14 mouse cellular contexts compared by ENCODE assay signal in the genomic region with DNA sequence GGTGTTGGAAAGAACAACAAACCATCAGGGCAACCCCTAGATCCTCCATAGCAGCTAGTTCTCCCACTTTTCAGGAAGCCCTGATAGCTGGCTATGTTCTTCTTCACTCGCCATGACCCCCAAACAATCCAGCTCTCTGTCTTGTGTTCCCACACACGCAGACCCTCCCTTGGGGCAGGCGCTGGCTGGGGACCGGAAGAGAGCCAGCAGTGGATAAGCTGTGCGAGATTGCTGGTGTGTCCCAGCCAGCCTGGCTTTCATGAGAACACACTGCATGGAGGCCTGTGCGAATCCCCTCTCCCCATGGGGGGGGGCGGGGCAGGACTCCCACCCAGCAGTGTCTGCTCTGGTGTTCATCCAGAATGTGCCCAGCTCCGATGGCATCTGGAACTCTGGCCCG.
DNase-seq lines count a peak whose midpoint lies in the region; ATAC-seq and TF ChIP-seq lines count a peak whose summit lies in the region.
"Had no signal": no experiment of that assay in that cellular context is flagged by ENCODE, and none has a peak within 500 bp of the region (broad histone marks: within the 10 kb centered on the region; RNA-seq: fewer than 3 reads in every experiment).

No protein-coding gene starts in this region.

- peaks cover 7% of the 10 kb centered on the region for H3K27me3 ChIP-seq in intestine, embryonic 15.5 days (replicated peaks)
- H3K27me3 ChIP-seq in intestine, postnatal 0 days (replicated peaks; ENCODE audit: control insufficient read depth, insufficient read depth, low read length) = 0 out of 2 replicates have a peak, but pooled peaks cover 4% of the 10 kb centered on the region
- peaks cover 2% of the 10 kb centered on the region; the same call in 1 of the 2 replicates for H3K27me3 ChIP-seq in lung, embryonic 16.5 days (ENCODE audit: control insufficient read depth, insufficient read depth, low read depth, low read length)
- no peaks in the 10 kb centered on the region for H3K27me3 ChIP-seq in lung, postnatal 0 days (replicated peaks; ENCODE audit: insufficient read depth, low read length)
- H3K27me3 ChIP-seq: hindbrain, embryonic 15.5 days had no signal

- no peaks in the 10 kb centered on the region for H3K36me3 ChIP-seq in intestine, embryonic 15.5 days
- H3K36me3 ChIP-seq in intestine, postnatal 0 days (ENCODE audit: control insufficient read depth, insufficient read depth) = no peaks in the 10 kb centered on the region
- no peaks in the 10 kb centered on the region for H3K36me3 ChIP-seq in lung, embryonic 16.5 days (ENCODE audit: control insufficient read depth, insufficient read depth, low read length)
- H3K36me3 ChIP-seq in lung, postnatal 0 days (ENCODE audit: insufficient read depth, low read length) = no peaks in the 10 kb centered on the region
- H3K36me3 ChIP-seq: embryonic facial prominence, embryonic 12.5 days; hindbrain, embryonic 15.5 days; liver, embryonic 12.5 days had no signal

- no peak overlapping the region for H3K27ac ChIP-seq in intestine, embryonic 15.5 days
- no peak overlapping the region for H3K27ac ChIP-seq in intestine, postnatal 0 days (ENCODE audit: low read depth, low read length)
- peak overlapping the region; percentile 16; the same call in 1 of the 2 replicates for H3K27ac ChIP-seq in lung, embryonic 16.5 days (ENCODE audit: low read length)
- H3K27ac ChIP-seq in lung, postnatal 0 days (ENCODE audit: low read length) = no peak overlapping the region
- H3K27ac ChIP-seq: embryonic facial prominence, embryonic 12.5 days; hindbrain, embryonic 15.5 days; liver, embryonic 12.5 days had no signal

- no peak for TF ChIP-seq EP300 in lung, postnatal 0 days (IDR thresholded peaks at IDR 0.05)

- intact Hi-C loops in heart, postnatal 14 days (cut with DNase I) = no loop called here
- intact Hi-C loops in gastrocnemius, postnatal 36 days (cut with DNase I) = no loop called here

- DNase-seq in lung, postnatal 0 days (ENCODE audit: low spot score) = no peak
- peak; percentile 35 for DNase-seq in heart, adult 8-10 months (ENCODE audit: low spot score)
- DNase-seq in heart, postnatal 14 days = peak; percentile 48 to 62
- DNase-seq in cerebellum, adult 9-11 months = no peak
- no peak for DNase-seq in gastrocnemius, postnatal 36 days
- DNase-seq: adrenal gland, postnatal 36 days; cerebellum, postnatal 36 days; thymus, adult 18-20 months had no signal

- H3K9me3 ChIP-seq in intestine, embryonic 15.5 days = no peaks in the 10 kb centered on the region
- no peaks in the 10 kb centered on the region for H3K9me3 ChIP-seq in intestine, postnatal 0 days (ENCODE audit: control insufficient read depth)
- H3K9me3 ChIP-seq in lung, embryonic 16.5 days (ENCODE audit: control insufficient read depth, low read length) = no peaks in the 10 kb centered on the region
- no peaks in the 10 kb centered on the region for H3K9me3 ChIP-seq in lung, postnatal 0 days (ENCODE audit: low read length)
- H3K9me3 ChIP-seq: embryonic facial prominence, embryonic 12.5 days; hindbrain, embryonic 15.5 days; liver, embryonic 12.5 days had no signal

- H3K4me1 ChIP-seq in intestine, embryonic 15.5 days (replicated peaks) = peaks cover 6% of the 10 kb centered on the region; the same call in 1 of the 2 replicates
- H3K4me1 ChIP-seq in intestine, postnatal 0 days (replicated peaks; ENCODE audit: control insufficient read depth, insufficient read depth, low read length) = no peaks in the 10 kb centered on the region; the same call in 1 of the 2 replicates
- H3K4me1 ChIP-seq in lung, embryonic 16.5 days (replicated peaks; ENCODE audit: control insufficient read depth, insufficient read depth, low read length) = peaks cover 12% of the 10 kb centered on the region
- H3K4me1 ChIP-seq in lung, postnatal 0 days (ENCODE audit: insufficient read depth, low read depth, low read length) = no peaks in the 10 kb centered on the region

- H3K4me2 ChIP-seq in intestine, embryonic 15.5 days (replicated peaks) = no peak overlapping the region
- no peak overlapping the region for H3K4me2 ChIP-seq in intestine, postnatal 0 days (replicated peaks; ENCODE audit: low read depth)
- H3K4me2 ChIP-seq in lung, embryonic 16.5 days (ENCODE audit: low read depth, low read length) = no peak overlapping the region
- no peak overlapping the region for H3K4me2 ChIP-seq in lung, postnatal 0 days (replicated peaks; ENCODE audit: low read depth, low read length)
- H3K4me2 ChIP-seq: embryonic facial prominence, embryonic 12.5 days; hindbrain, embryonic 15.5 days; liver, embryonic 12.5 days had no signal

- peak; percentile 51; the same call in 1 of the 2 replicates for ATAC-seq in intestine, embryonic 15.5 days
- ATAC-seq in intestine, postnatal 0 days = no peak
- ATAC-seq in lung, embryonic 16.5 days (ENCODE audit: low read depth) = 0 out of 2 replicates have a peak, but pooled peaks have one; percentile 40
- no peak for ATAC-seq in lung, postnatal 0 days
- ATAC-seq: liver, embryonic 12.5 days had no signal

- no peak overlapping the region for H3K9ac ChIP-seq in intestine, embryonic 15.5 days
- no peak overlapping the region for H3K9ac ChIP-seq in intestine, postnatal 0 days (ENCODE audit: low read depth, low read length)
- H3K9ac ChIP-seq in lung, embryonic 16.5 days (ENCODE audit: low read length) = no peak overlapping the region
- no peak overlapping the region for H3K9ac ChIP-seq in lung, postnatal 0 days (replicated peaks; ENCODE audit: low read depth)
- H3K9ac ChIP-seq: embryonic facial prominence, embryonic 12.5 days; hindbrain, embryonic 15.5 days; liver, embryonic 12.5 days had no signal

- no peak overlapping the region for H3K4me3 ChIP-seq in intestine, embryonic 15.5 days (replicated peaks)
- no peak overlapping the region for H3K4me3 ChIP-seq in intestine, postnatal 0 days (ENCODE audit: low read depth, low read length)
- no peak overlapping the region for H3K4me3 ChIP-seq in lung, embryonic 16.5 days (ENCODE audit: low read length)
- no peak overlapping the region for H3K4me3 ChIP-seq in lung, postnatal 0 days (ENCODE audit: low read depth, low read length)
- H3K4me3 ChIP-seq: embryonic facial prominence, embryonic 12.5 days; hindbrain, embryonic 15.5 days; liver, embryonic 12.5 days had no signal

- WGBS in intestine, embryonic 15.5 days = 44% methylated on average over 9 of the region's 9 CpGs
- 51% methylated on average over 9 of the region's 9 CpGs for WGBS in intestine, postnatal 0 days
- 44% methylated on average over 9 of the region's 9 CpGs for WGBS in lung, embryonic 16.5 days
- 54% methylated on average over 9 of the region's 9 CpGs for WGBS in lung, postnatal 0 days

- TF ChIP-seq CTCF in intestine, postnatal 0 days (IDR thresholded peaks at IDR 0.05; ENCODE audit: low read depth) = no peak
- TF ChIP-seq CTCF in lung, postnatal 0 days (IDR thresholded peaks at IDR 0.05) = no peak

Comparison
In these comparisons a context has a peak if more than half of its experiments do, and no peak if none do; other contexts are left out.
1. ATAC-seq: peak in intestine, embryonic 15.5 days (single experiment) and lung, embryonic 16.5 days (single experiment); none in intestine, postnatal 0 days (single experiment) and lung, postnatal 0 days (single experiment).
2. DNase-seq: peak in heart, adult 8-10 months (single experiment) and heart, postnatal 14 days (2 of 2); none in lung, postnatal 0 days (single experiment), cerebellum, adult 9-11 months (single experiment) and gastrocnemius, postnatal 36 days (0 of 2).